Mouse (Mus musculus) lung, postnatal 10 days (tissue): ENCODE data around the gene Vezt.
A peak's percentile ranks its signal among the peaks of the same experiment; 100 is the strongest.

Source experiments
- DNase-seq: peaks from one replicate; pipeline ENCODE4 v3.0.0; 2021

The Vezt gene

GRCm38 (mm10) chr10:93909015-93909414 is 126.6 kb downstream of the Vezt start:
- no peak for DNase-seq

GRCm38 (mm10) chr10:93908540-93908939 is 127.1 kb downstream of the Vezt start:
- DNase-seq, result no peak

GRCm38 (mm10) chr10:93907376-93907775 is 128.2 kb downstream of the Vezt start:
- no peak for DNase-seq

- DNase-seq, result no peak
These were observed 135.7 kb downstream of the Vezt start for GRCm38 (mm10) chr10:93899907-93900306.

GRCm38 (mm10) chr10:93899303-93899702 is 136.3 kb downstream of the Vezt start:
- DNase-seq, result no peak

GRCm38 (mm10) chr10:93897043-93897646 is 138.5 kb downstream of the Vezt start, which contains the start of gene Metap2:
TSS of gene Metap2 (minus strand) at chr10:93897093.
- no peak for DNase-seq

GRCm38 (mm10) chr10:93892551-93892950 is 143.1 kb downstream of the Vezt start:
- no peak for DNase-seq

GRCm38 (mm10) chr10:93891031-93891430 is 144.6 kb downstream of the Vezt start:
- DNase-seq, result no peak

- DNase-seq, result no peak
These were observed 145.1 kb downstream of the Vezt start for GRCm38 (mm10) chr10:93890565-93890964.

GRCm38 (mm10) chr10:93889976-93890375 is 145.6 kb downstream of the Vezt start:
- peak; percentile 3 for DNase-seq

- DNase-seq, result peak; percentile 93
These were observed 146.1 kb downstream of the Vezt start for GRCm38 (mm10) chr10:93889579-93889950.
